Mouse (Mus musculus): ENCODE data around the gene Ift74. TPM values are rescaled to one million over a fixed set of nuclear protein-coding genes. Genes with fewer than 3 reads are reported as not detected.

The Ift74 gene
- polyA plus RNA-seq, 1 experiment, result 7.7 TPM

DNA sequence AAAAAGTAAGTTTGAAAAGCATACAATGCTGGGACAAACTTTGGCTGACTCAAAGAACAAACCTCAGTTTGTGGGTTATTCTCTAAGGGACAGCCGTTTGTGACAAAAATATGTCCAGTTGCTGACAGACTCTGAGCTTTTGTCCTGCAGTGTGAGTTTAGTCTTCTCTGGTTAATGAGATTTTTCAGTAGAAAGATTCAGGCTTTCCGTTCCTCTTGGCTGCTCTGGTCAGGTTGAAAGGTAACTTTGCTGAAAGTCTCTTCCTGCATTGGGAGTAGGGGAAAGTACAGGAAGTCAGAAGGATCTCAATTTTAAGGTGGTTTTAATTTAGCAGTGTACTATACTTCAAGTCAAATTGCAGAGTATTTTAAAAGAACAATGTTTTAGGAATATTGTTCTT, 8.7 kb upstream of the Ift74 start:
- H3K79me2 ChIP-seq (ENCODE audit: control insufficient read depth, insufficient read depth), result peaks cover 22% of the 10 kb centered on the region
- H3ac ChIP-seq (ENCODE audit: control insufficient read depth, insufficient read length), result no peak overlapping the region
- TF ChIP-seq TCF3 (IDR thresholded peaks at IDR 0.05; ENCODE audit: insufficient read length, low read depth), result no peak
- TF ChIP-seq MYOG (IDR thresholded peaks at IDR 0.05; ENCODE audit: control insufficient read depth in 1 of 3, insufficient read depth in 1 of 3, insufficient read length in 2 of 3, low read depth in 2 of 3), result no peak
- TF ChIP-seq POLR2A (IDR thresholded peaks at IDR 0.05; ENCODE audit: insufficient read length, low read depth), result no peak
- TF ChIP-seq POLR2AphosphoS2 (IDR thresholded peaks at IDR 0.05; ENCODE audit: insufficient read length, low read depth), result no peak
- no peak for TF ChIP-seq SRF (IDR thresholded peaks at IDR 0.05; ENCODE audit: control insufficient read depth, insufficient read length, low read depth)
- no peak for TF ChIP-seq TCF12 (IDR thresholded peaks at IDR 0.05; ENCODE audit: insufficient read depth, poor library complexity, severe bottlenecking)
- no peak for TF ChIP-seq CEBPB (IDR thresholded peaks at IDR 0.05; ENCODE audit: insufficient read depth, poor library complexity, severe bottlenecking)
- no peak for TF ChIP-seq E2F4 (IDR thresholded peaks at IDR 0.05; ENCODE audit: insufficient read depth)
- TF ChIP-seq MAX (IDR thresholded peaks at IDR 0.05; ENCODE audit: low read depth), result no peak
- no peak for TF ChIP-seq REST (IDR thresholded peaks at IDR 0.05; ENCODE audit: insufficient read depth, insufficient read length)
- TF ChIP-seq USF1 (IDR thresholded peaks at IDR 0.05; ENCODE audit: low read depth), result no peak
- TF ChIP-seq MYOD1 (IDR thresholded peaks at IDR 0.05; ENCODE audit: control insufficient read depth in 1 of 3, insufficient read length in 2 of 3, low read depth in 2 of 3), result no peak
- no peak overlapping the region for H3K4me2 ChIP-seq (ENCODE audit: low read depth)
- H3K36me3 ChIP-seq (ENCODE audit: control insufficient read depth, insufficient read depth), result no peaks in the 10 kb centered on the region
- no peak overlapping the region for H3K4me3 ChIP-seq
- H3K27me3 ChIP-seq (ENCODE audit: control insufficient read depth, insufficient read depth, insufficient read length), result no peaks in the 10 kb centered on the region

- Histone ChIP-seq H3K79me2 (ENCODE audit: control insufficient read depth, insufficient read depth) (peaks cover 9% of the 10 kb centered on the region), H3K36me3 (ENCODE audit: control insufficient read depth, insufficient read depth) (no peaks in the 10 kb centered on the region), H3K4me3 (no peak overlapping the region), H3ac (ENCODE audit: control insufficient read depth, insufficient read length) (no peak overlapping the region), H3K27me3 (ENCODE audit: control insufficient read depth, insufficient read depth, insufficient read length) (no peaks in the 10 kb centered on the region), H3K4me2 (ENCODE audit: low read depth) (no peak overlapping the region)
- no peak for TF ChIP-seq TCF3 (IDR thresholded peaks at IDR 0.05; ENCODE audit: insufficient read length, low read depth)
- TF ChIP-seq POLR2A (IDR thresholded peaks at IDR 0.05; ENCODE audit: insufficient read length, low read depth), result no peak
- TF ChIP-seq MYOG (IDR thresholded peaks at IDR 0.05; ENCODE audit: control insufficient read depth in 1 of 3, insufficient read depth in 1 of 3, insufficient read length in 2 of 3, low read depth in 2 of 3), result no peak
- no peak for TF ChIP-seq TCF12 (IDR thresholded peaks at IDR 0.05; ENCODE audit: insufficient read depth, poor library complexity, severe bottlenecking)
- TF ChIP-seq POLR2AphosphoS2 (IDR thresholded peaks at IDR 0.05; ENCODE audit: insufficient read length, low read depth), result no peak
- TF ChIP-seq USF1 (IDR thresholded peaks at IDR 0.05; ENCODE audit: low read depth), result no peak
- TF ChIP-seq MYOD1 (IDR thresholded peaks at IDR 0.05; ENCODE audit: control insufficient read depth in 1 of 3, insufficient read length in 2 of 3, low read depth in 2 of 3), result no peak
- TF ChIP-seq CEBPB (IDR thresholded peaks at IDR 0.05; ENCODE audit: insufficient read depth, poor library complexity, severe bottlenecking), result no peak
- TF ChIP-seq SRF (IDR thresholded peaks at IDR 0.05; ENCODE audit: control insufficient read depth, insufficient read length, low read depth), result no peak
- TF ChIP-seq REST (IDR thresholded peaks at IDR 0.05; ENCODE audit: insufficient read depth, insufficient read length), result no peak
- no peak for TF ChIP-seq MAX (IDR thresholded peaks at IDR 0.05; ENCODE audit: low read depth)
- TF ChIP-seq E2F4 (IDR thresholded peaks at IDR 0.05; ENCODE audit: insufficient read depth), result no peak
Observed at GRCm38 (mm10) chr4:94610339-94610738, 4.0 kb upstream of the Ift74 start.

GRCm38 (mm10) chr4:94614627-94615006, 326 bp downstream of the Ift74 start:
- H3K4me2 ChIP-seq (ENCODE audit: low read depth), result peak overlapping the region; percentile 81
- H3K79me2 ChIP-seq (ENCODE audit: control insufficient read depth, insufficient read depth), result peaks cover 23% of the 10 kb centered on the region
- H3K36me3 ChIP-seq (ENCODE audit: control insufficient read depth, insufficient read depth), result no peaks in the 10 kb centered on the region
- H3K27me3 ChIP-seq (ENCODE audit: control insufficient read depth, insufficient read depth, insufficient read length), result no peaks in the 10 kb centered on the region
- H3K4me3 ChIP-seq, result peak overlapping the region; percentile 51
- H3ac ChIP-seq (ENCODE audit: control insufficient read depth, insufficient read length), result no peak overlapping the region
- no peak for TF ChIP-seq MYOG (IDR thresholded peaks at IDR 0.05; ENCODE audit: control insufficient read depth in 1 of 3, insufficient read depth in 1 of 3, insufficient read length in 2 of 3, low read depth in 2 of 3)
- no peak for TF ChIP-seq CEBPB (IDR thresholded peaks at IDR 0.05; ENCODE audit: insufficient read depth, poor library complexity, severe bottlenecking)
- TF ChIP-seq POLR2A (IDR thresholded peaks at IDR 0.05; ENCODE audit: insufficient read length, low read depth), result no peak
- no peak for TF ChIP-seq TCF3 (IDR thresholded peaks at IDR 0.05; ENCODE audit: insufficient read length, low read depth)
- TF ChIP-seq REST (IDR thresholded peaks at IDR 0.05; ENCODE audit: insufficient read depth, insufficient read length), result no peak

DNA sequence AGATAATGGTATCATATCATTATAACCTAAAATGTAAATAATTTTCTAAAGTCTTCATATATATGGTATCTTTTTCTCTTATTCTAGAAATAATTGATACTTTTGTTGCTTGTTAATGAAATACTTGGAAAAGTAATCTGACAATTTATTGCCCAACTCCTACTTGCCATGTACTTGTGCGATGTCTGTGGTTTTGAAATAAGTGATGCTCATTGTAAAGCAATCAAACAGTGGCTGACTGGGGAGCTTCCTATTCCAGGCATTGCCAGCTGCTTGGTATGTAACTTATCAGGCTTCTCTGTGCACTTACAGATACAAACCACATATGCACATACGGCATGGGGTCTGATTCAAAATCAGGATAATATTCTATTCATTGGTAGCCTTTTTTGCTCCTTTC, 5.8 kb downstream of the Ift74 start:
- H3ac ChIP-seq (ENCODE audit: control insufficient read depth, insufficient read length), result no peak overlapping the region
- peaks cover 16% of the 10 kb centered on the region for H3K79me2 ChIP-seq (ENCODE audit: control insufficient read depth, insufficient read depth)
- TF ChIP-seq USF1 (IDR thresholded peaks at IDR 0.05; ENCODE audit: low read depth) (no peak), SRF (IDR thresholded peaks at IDR 0.05; ENCODE audit: control insufficient read depth, insufficient read length, low read depth) (no peak), POLR2AphosphoS2 (IDR thresholded peaks at IDR 0.05; ENCODE audit: insufficient read length, low read depth) (no peak), CEBPB (IDR thresholded peaks at IDR 0.05; ENCODE audit: insufficient read depth, poor library complexity, severe bottlenecking) (peak; percentile 69; the same call in 1 of the 2 replicates)
- H3K27me3 ChIP-seq (ENCODE audit: control insufficient read depth, insufficient read depth, insufficient read length), result no peaks in the 10 kb centered on the region
- H3K36me3 ChIP-seq (ENCODE audit: control insufficient read depth, insufficient read depth), result peaks cover 14% of the 10 kb centered on the region
- no peak overlapping the region for H3K4me3 ChIP-seq
- peak overlapping the region; percentile 62 for H3K4me2 ChIP-seq (ENCODE audit: low read depth)

DNA sequence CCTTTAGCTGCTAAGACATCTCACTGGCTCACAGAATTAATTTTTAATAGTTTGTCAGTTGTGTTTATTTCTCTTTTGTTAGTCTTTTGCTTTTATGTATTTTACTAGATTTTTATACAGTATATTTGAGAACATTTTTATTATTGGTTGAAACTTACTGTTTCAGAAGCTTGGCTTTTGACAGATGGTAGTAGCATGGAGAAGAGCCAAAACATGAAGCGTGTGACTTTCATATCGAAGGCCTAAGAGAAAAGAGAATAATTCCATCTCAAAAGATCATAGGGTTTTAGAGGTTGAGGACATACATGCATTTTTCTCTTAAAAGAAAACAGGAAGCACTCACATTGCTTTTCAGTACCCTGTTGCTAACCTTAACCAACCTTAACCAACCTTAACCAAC, 28.9 kb downstream of the Ift74 start:
- TF ChIP-seq TCF12 (IDR thresholded peaks at IDR 0.05; ENCODE audit: insufficient read depth, poor library complexity, severe bottlenecking) (no peak), E2F4 (IDR thresholded peaks at IDR 0.05; ENCODE audit: insufficient read depth) (no peak), REST (IDR thresholded peaks at IDR 0.05; ENCODE audit: insufficient read depth, insufficient read length) (no peak), MAX (IDR thresholded peaks at IDR 0.05; ENCODE audit: low read depth) (no peak), MYOD1 (IDR thresholded peaks at IDR 0.05; ENCODE audit: control insufficient read depth in 1 of 3, insufficient read length in 2 of 3, low read depth in 2 of 3) (no peak), USF1 (IDR thresholded peaks at IDR 0.05; ENCODE audit: low read depth) (no peak), POLR2A (IDR thresholded peaks at IDR 0.05; ENCODE audit: insufficient read length, low read depth) (no peak), MYOG (IDR thresholded peaks at IDR 0.05; ENCODE audit: control insufficient read depth in 1 of 3, insufficient read depth in 1 of 3, insufficient read length in 2 of 3, low read depth in 2 of 3) (no peak), TCF3 (IDR thresholded peaks at IDR 0.05; ENCODE audit: insufficient read length, low read depth) (no peak), CEBPB (IDR thresholded peaks at IDR 0.05; ENCODE audit: insufficient read depth, poor library complexity, severe bottlenecking) (no peak), SRF (IDR thresholded peaks at IDR 0.05; ENCODE audit: control insufficient read depth, insufficient read length, low read depth) (no peak), POLR2AphosphoS2 (IDR thresholded peaks at IDR 0.05; ENCODE audit: insufficient read length, low read depth) (no peak)

More for the DNA sequence above, 28.9 kb downstream of the Ift74 start:
- H3K4me2 ChIP-seq (ENCODE audit: low read depth), result no peak overlapping the region
- H3K79me2 ChIP-seq (ENCODE audit: control insufficient read depth, insufficient read depth), result no peaks in the 10 kb centered on the region
- H3K36me3 ChIP-seq (ENCODE audit: control insufficient read depth, insufficient read depth), result no peaks in the 10 kb centered on the region
- no peak overlapping the region for H3ac ChIP-seq (ENCODE audit: control insufficient read depth, insufficient read length)
- no peaks in the 10 kb centered on the region for H3K27me3 ChIP-seq (ENCODE audit: control insufficient read depth, insufficient read depth, insufficient read length)
- H3K4me3 ChIP-seq, result no peak overlapping the region
